Mouse (Mus musculus): Measurements from ENCODE around the gene Cacng5. TPM values are rescaled to one million over a fixed set of nuclear protein-coding genes. Genes with fewer than 3 reads are reported as not detected.

Cacng5 gene
- polyA plus RNA-seq (2012; rRNA removed), result 0.09 and 0.10 TPM in 2 replicates

DNA sequence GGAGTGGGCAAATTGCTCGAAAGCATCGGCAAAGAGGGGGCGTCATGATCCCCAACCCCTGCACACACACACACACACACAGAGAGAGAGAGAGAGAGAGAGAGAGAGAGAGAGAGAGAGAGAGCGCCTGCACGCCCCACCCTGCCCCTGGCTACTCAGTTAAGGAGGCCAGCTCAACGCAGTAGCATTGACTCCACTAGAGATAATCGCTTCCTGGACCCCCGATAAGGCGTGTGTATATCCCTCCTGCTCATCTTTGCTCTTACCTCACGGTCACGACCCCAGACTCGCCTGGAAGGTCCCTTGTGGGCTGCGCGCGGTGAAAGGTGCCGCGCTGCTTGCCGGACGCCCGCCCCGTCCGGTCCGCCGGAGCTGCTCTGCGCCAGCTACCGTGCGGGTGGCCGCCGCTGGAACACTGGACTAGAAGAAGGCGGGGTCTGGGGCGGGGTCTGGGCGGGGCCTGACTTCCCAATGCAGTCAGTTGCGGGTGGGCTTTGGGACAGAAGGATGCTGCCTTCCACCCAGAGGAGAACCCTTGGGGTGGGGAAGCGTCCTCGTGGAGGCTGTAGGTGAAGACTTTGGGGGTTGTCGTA, at the start of gene Cacng5:
Gene Cacng5 (minus strand): TSS at position 422 of the 593 bp plus-strand sequence.
- no peak for DNase-seq (ENCODE audit: low spot score)

DNA sequence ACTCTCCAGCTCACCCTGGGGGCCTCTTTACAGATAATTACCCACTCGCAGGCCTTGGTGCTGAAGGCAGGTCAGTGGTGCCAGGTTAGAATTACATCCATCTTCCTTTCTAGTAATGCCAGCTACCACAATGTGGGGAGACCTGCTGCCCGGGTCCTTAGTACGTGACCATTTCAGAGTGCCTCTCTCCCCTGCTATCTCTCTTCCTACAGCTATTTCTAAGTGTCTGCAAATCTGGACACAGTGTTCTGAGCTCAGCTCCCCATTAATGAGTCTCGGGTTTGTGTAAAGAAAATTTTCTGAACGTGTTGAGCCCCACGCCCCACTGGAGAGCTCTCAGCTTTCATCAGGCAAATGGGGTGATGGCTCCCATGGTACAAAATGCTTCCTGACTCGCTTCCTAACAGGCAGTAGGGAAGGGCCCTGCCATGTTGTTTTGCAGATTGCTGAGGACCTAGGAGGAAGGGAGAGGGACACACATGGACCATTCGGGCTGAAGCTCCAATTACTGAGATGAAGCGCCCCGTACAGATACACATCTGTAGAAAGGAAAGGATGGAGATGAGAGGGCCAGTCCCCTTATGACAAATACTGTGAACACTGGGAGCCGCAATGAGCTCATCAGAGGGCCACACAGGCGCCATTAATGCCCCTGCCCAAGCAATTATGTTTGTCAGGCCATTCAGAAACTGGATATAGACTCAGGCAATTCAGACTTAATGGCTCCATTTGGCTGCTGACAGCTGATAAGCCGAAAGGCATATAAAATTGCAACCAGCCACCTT, 42.9 kb upstream of the Cacng5 start:
- no peak for DNase-seq (ENCODE audit: low spot score)

DNA sequence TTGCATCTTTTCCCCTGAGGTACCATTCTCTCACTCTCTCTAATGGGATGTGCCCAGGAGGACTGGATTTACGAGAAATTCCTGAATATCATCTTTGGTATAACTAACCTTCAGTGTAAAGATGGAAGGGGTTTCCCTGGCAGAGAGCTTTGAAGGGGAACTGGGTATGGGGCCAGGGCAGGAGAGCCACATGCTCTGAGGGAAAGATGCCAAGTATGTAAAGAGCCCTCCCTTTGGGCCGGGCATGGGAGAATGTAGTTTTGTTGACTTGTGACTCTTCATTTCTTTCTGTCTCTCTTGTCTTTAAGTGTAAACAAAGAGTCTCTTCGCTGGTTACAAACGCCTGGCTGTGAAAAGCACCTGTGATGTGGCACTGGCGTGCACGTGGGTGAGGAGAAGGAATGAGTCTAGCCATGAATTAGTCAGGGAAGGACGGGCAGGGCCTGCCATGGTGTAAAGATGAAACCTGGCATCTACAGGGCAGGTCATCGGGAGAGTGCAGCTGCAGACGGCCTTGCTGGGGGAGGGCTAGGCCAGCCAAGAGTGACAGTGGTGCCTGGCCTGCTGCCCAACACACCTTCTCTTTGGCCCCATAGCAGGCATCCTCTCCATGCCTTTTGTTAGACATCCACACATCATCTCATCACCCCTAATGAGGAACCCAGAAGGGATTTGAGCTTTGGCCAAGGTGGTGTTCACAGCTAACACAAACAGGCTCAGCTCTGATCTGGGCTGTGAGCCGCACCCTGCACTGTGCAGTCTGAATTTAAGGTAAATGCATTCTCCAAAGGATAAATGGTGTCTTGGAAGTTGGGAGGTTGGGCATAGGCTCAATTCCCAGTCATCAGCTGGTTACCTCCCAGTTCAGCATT, 40.6 kb upstream of the Cacng5 start:
- no peak for DNase-seq (ENCODE audit: low spot score)

DNA sequence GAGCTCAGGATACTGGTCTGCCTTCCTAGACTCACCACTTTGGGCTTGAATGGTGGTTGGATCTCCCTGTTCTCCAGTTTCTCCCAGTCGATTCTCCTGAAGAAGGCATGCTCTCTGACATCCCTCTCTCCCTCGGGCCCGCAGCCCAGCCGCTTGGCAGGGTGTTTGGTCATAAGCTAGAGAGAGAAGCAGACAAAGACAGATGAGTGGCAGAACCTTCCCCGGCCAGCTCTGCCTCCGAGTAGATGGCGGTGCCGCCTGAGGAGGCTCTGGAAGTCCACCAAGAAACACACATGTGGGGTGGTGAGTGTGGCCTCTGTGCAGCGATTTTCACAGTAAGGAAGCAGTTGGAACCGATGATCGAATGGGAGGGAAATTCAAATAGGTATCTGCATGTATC, 36.6 kb upstream of the Cacng5 start:
- no peak for DNase-seq (ENCODE audit: low spot score)

DNA sequence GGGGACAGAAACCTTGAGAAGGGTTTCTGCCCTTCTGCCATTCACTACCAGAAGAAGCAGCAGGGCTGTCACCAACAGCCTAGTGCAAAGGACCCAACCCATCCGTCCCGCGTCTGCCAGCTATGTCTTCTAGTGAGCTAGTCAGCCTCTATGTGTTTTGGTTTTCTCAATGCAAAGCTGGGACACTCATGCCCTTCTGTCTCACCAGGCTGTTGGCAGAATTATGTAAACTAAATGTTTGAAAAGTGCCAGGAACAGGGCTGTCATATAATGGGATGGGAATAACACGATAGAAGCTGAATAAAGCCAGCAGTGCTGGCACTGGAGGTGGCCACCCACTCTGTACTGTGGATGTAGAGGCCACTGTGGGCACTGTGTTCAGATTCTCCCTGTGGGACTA, 35.8 kb upstream of the Cacng5 start:
- no peak for DNase-seq (ENCODE audit: low spot score)

DNA sequence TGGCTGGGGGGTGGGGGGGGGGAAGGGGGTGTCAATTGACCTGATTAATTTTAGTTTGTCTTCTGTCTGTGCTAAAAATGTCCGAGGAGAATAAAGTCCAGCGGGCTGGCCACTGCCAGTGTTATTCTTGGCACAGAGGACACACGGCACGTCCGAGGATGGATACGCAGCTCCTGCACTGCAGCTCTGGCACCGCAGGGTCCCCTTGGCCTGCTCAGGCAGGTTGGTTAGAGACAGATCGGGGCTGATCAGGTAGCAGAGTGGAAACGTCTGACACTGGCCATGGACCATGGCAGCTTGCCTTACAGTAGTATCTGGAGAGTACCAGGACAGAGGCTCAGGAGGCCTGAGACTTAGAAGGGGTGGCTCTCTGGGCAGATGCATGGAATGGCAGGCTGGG, 35.4 kb upstream of the Cacng5 start:
- no peak for DNase-seq (ENCODE audit: low spot score)

DNA sequence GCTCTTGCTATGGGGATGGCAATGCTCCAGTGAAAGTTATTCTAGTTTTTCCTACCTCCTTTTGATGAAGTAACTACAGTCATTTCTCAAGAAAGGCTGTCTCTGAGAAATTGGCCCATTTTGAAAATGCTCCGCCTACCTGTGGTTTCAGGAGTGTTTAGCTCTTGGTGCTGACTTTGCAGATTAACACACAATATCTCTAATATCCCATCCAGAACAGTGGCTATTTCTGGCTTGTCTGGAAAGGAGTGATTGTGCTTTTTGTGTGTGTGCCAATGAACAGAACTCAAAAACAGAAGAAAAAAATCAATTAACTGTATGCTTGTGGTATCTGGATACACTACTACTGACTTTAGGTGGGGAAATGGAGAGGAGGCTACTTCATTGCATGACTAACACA, 33.1 kb upstream of the Cacng5 start:
- DNase-seq (ENCODE audit: low spot score), result no peak

DNA sequence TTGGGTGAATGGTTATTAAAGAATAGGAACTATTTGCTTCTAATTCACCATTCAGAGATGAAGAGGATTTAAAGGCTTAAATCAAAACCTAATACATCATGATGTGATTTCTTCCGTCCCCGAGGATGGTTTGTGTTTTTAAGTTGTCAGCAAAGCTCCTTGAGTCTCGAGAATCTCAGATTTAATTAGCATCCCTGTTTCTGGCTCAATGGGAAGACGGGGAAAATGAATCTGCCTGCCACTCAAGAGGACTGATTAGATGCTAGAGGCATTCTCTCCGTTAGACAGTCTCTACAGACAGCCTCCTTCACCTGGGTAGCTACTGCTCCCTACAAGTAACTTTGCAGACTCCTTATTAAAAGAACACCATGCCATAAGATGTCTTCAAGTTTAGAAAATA, 32.0 kb upstream of the Cacng5 start:
- no peak for DNase-seq (ENCODE audit: low spot score)

DNA sequence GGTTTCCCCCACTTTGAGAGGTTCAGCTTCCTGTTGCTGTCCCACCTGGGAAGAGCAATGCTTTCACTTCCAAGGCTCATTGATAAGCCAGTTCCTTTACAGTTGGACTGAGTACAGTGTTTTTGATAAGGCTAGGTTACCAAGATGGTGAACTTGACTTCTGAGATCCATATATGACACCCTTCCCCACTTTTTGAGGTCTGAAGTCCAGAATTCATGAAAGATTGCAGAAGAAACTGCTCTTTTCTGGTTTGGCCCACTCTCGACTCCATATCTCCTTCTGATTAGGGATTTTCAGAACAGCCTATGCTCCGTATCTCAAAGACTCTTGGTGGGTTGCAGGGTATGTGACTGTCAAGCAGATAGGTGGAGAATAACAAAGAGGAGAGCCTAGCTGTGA, 22.1 kb upstream of the Cacng5 start:
- DNase-seq (ENCODE audit: low spot score), result no peak

DNA sequence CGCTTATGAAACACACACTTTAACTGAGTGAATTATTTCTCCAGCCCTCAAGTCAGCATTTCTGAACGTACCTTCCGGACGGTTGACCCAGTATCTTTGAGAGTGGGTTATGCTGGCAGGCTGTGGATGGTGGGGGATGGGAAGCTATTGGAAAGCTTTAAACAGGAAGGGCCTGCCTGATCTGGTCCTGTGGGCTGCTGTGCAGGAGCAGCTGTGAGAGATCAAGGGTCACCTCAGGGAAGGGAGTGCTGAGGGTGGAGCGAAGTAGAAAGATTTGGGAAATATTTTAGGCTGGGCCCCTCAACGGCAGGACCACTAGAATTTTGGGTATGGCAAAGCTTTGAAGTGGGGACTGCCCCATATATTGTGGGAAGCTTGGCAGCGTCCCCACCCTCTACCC, 16.9 kb upstream of the Cacng5 start:
- no peak for DNase-seq (ENCODE audit: low spot score)

DNA sequence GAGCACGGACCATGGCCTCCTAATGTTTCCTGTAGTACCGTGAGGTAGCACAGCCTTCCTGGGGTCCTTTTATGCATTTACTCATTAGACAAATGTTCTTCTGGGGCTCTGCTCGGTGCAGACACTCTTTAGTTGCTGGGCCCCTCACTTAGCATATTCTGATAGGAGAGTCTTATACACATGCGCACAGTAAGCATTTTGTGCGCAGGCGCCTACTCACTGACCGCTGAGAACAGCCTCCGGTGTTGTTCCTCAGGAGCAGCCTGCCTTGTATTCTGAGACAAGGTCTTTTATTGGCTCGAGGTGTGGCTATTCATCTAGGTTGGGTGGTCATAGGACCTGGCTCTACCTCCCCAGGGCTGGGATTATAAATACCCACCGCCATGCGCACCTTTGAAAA, 16.4 kb upstream of the Cacng5 start:
- DNase-seq (ENCODE audit: low spot score), result no peak

DNA sequence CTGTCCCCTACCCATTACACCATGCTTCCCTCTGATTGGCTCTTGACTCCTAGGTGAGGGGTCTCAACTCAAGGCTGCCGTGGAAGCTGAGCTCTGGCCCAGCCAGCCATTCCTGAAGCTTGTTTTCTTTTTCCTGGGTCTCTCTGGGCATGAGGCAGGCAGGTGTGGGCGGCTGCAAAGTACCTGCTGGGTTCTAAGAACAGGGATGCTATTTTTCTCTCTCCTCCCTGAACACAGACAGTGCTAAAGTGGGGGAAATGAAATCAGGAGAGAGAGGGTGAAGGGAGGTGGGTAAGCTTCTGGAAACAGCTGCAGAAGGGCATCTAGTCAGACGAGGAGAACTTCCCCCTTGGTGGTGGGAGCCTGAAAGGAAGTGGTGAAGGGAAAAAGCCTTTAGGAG, 14.9 kb upstream of the Cacng5 start:
- no peak for DNase-seq (ENCODE audit: low spot score)

DNA sequence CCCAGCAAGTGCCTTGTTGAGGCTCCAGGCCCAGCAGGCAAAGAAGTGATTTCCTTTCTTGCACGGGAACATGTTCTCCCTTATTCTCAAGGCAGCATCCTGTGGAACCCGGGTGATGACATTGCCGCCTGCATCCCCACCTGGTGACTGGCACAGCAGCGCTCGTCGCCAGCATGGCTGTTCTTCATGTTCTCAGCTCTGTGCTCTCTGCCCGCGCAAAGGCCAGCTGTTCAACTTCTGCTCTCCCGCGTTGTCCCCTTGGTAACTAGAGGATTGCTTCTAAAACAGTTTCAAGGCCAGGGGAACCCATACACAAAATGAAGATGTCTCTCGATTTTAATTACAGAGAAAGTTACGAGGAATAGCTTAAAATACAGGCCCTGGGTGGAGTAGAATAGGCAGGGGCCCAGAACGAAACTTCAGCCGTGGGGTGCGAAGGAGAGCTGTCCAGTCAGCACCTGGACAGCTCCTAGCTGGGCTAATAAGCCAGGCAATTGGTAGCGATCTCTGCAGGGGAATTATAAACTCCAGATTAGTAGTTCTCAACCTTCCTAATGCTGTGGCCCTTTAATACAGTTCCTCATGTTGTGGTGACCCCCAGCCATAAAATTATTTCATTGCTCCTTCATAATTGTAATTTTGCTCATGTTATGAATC, 5.1 kb upstream of the Cacng5 start:
- no peak for DNase-seq (ENCODE audit: low spot score)

DNA sequence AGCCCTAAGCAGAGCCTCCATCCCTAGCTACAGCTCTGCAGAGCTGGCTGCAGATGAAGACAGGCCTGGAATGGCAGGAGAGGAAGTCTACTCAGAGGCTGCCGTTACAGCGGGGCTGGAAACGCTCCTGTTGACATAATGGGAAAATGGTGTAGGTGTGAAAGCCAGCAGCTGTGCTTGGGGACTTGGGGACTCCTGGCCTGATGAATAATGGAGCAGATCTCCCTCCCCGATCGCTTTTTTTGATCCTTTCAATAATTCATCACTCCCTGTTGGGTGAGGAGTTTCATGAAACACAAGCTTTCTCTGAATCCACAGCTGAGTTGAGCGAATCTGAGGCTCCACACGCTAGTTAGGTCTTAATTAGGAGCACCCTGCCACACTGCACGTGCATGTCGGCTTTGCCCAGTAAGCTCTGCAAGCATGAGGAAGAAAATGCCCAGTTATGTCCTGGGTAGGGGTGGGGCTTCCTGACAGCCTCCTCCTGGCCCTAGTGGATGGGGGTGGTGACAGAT, 2.9 kb upstream of the Cacng5 start:
- no peak for DNase-seq (ENCODE audit: low spot score)

DNA sequence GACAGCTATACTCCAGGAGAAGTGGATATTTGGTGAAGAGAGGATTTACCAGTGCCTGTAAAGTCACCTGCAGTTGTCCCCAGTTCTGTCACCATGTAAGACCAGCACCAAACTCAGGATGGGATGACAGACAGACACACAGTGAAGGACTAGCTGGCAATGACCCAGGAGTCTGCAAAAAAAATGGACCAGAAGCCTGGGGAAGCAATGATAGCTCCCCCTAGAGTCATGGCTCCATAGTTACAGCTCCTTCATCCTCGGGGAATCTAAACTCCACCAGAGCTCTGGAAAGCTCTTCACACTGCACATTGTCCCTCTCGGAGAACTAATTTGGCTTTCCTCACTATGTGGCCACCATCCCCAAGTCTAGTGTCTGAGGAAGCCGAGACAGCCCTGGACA, 1.5 kb downstream of the Cacng5 start:
- no peak for DNase-seq (ENCODE audit: low spot score)

DNA sequence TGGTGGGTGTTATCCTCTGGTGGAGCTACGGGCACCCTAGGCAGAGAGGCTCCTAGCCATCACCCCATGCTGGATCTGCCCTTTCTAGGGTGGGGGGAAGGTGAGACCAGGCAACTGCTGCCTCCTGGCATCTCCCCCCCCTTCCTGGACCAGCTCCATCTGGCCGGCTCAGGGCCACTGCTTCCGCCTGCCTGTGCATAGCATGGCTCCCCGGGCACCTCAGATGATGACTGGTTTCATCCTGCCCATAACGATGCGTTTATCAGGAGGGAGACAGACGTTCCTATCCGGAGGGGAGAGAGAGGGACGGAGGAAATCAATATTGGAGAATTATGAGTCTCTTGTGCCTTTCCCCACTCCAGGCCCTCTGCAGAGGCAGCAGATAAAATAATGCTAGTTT, 9.5 kb downstream of the Cacng5 start:
- no peak for DNase-seq (ENCODE audit: low spot score)

DNA sequence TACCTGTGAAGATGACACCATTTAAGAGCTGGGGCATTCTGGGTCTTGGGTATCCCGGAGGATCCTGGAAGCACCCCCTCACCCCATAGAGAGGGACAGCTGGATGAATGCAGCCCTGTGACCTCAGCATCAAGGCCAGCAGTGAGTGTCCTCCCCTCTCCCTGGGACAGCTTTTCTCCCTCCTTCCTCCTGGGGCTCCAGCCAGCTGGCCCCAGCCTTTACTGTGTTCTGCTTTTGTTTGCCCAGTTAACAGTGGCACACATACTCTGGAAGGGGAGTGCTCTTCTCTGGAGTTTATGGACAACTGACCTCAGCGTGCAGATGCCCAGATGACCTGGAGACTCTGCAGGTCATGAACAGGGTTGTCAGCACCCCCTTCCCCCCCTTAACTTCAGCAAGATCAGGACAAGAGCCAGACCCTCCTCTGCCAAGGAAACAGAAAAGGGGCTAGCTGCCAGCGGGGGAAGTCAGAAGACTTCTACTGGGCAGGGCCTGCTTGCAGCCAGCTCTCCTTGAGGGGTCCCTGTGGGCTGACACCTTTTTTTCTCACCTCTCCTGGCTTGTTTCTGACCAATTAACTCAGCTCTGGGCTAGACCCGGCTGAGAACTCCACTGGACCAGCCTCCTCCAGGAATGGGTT, 10.8 kb downstream of the Cacng5 start:
- DNase-seq (ENCODE audit: low spot score), result no peak

DNA sequence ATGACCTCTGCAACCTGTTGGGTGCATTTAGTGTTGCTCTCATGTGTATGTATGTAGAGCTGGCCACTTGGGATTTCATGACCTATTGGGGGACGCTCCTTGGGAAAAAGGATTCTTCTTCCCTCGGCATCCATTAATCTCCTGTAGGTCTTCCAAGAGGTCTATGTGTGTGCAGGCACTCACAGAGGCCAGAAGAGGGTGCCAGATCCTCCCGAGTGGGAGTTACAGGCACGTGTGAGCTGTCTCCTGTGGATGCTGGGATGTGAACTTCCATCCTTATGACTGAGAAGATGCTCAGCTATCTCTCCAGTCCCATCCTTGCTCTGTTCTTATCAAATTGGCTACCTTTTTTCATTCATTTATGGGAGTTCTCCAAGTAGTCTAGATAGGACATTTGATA, 14.4 kb downstream of the Cacng5 start:
- DNase-seq (ENCODE audit: low spot score), result no peak

DNA sequence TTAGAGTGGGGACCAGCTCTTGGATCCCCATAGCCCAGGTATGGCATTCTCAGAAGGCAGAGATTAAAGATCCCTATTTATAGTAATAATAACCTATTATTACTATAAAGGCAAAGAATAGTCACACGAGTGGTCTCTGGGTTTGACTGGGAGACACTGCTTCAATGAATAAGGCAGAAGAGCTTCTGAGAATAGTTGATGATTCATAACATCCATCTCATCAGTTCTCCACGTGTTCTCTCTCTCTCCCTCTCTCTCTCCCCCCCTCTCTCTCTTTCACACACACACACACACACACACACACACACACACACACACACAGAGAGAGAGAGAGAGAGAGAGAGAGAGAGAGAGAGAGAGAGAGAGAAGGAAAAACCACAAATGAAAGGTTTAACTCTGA, 16.2 kb downstream of the Cacng5 start:
- no peak for DNase-seq (ENCODE audit: low spot score)

DNA sequence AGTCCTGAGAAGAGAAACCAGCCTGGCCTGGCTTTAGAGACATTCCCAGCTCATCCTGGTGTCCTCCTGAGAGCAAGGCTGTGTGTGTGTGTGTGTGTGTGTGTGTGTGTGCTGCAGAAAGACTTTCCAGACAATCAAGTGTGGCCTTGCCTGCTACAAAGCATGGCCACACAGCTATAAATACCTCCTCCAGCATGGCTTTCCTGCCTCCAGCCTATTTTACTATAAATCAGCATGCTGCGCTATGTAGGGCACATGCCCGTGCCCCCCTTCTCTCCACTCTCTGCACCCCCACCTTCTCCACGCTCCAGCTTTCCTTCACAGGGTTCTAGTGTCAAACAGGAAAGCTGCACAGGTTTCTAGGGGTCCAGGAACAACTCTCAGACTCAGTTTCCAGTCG, 19.2 kb downstream of the Cacng5 start:
- no peak for DNase-seq (ENCODE audit: low spot score)

DNA sequence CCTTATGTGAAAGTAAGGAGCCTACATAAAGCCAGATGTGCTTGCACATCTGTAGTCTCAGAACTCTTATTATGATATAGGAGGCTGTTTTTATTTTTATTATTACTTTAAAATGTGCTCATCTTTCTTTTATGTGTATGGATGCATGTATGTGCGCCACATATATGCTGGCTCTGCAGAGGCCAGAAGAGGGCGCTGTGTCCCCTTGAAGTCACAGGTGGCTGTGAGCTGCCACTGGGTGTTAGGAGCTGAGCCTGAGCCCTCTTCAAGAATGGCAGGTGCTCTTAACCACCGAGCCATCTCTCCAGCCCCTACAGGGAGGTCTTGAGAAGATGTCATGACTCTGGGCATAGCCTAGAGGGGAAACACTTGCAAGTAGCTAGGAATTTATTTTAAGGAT, 23.5 kb downstream of the Cacng5 start:
- no peak for DNase-seq (ENCODE audit: low spot score)

DNA sequence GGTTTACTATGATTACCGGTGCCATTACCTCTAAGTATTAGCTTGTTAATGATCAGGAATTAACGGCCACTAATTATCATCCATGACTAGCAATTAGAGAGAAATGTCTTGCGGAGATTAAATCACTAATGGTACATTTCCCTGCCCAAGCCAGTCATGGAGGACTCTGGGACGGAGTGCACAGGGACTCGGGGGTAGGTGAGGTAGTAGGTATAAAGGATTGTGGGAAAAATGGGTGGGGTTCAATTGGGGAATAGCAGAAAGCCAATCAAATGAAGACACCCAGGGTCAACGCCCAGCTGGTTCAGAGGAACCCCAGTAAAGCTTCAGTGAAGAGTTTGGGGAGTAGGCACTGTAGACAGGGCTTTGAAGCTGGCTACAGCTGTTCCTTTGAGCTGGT, 27.5 kb downstream of the Cacng5 start:
- DNase-seq (ENCODE audit: low spot score), result no peak

Measured in urinary bladder, adult 2 months (tissue).